Mouse (Mus musculus) cerebellum, adult 9-10 months (tissue): ENCODE measurements around the gene Serpinb8.

Experiments used
- DNase-seq: peaks from one replicate; pipeline ENCODE4 v3.0.0; 2022

The Serpinb8 gene

DNA sequence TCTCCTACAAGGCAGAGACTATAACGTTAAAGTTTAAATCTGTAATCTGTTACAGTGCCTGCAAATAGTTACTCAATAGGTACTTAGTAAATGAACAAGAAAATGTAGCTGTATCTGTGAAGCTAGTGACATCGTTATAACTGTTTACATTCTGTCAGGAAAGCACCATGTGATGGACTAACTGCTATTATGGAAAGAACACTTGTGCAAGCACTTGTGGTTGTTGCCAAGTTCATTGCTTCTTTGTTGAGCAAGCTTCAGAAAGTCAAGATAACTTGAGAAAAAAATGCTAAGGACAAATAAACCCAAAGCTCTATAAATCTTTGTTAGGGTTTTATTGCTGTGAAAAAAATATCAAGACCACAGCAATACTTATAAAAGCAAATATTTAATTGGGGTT lies 67.9 kb downstream of the Serpinb8 start:
- no peak for DNase-seq
